In the genomic region with DNA sequence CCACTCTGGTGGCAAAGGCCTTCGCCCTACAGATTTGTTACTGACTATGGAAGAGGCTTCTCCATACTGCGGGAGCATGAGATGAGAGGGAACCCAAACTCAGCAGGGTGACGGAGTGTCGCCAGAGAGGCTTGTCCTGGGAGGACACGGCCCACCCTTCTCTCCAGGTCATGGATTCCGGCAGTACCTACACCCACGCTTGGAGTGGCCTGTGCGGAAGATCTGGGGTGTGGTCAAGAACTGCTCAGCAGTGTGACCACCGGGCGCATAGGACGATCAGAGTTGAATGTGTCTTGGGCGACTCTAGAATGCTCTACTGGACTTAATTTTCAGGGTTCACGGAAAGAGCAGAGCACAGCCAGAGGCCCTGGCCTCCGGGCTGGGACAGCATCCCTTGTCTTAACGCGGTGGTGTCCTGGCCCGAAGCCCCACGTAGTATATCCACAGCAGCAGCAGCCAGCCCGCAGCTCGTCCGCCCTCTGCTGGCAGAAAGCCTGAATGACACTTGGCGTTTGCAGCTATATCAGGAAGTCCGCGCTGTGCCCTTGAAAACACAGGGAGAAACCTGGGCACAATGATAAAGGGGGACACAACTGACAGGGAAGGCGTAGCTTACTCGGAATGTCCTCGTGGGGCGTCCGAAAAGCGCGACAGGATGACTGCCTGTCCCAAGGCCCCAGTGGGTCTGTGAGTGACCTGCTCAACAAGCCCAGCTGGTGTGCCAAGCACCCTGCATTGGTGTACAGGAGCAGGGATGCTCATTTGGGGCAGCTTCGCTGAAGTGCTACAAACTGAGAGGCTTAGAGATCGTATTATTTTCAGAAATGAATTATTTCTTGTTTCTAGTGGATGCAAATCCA, we compare ENCODE assay signal across 8 mouse cellular contexts. TPM values are rescaled to one million over a fixed set of nuclear protein-coding genes. Genes with fewer than 3 reads are reported as not detected.
DNase-seq lines count a peak whose midpoint lies in the region; ATAC-seq lines count a peak whose summit lies in the region.

No protein-coding gene starts in this region.

- H3K27me3 ChIP-seq in forebrain, embryonic 10.5 days (ENCODE audit: poor library complexity, severe bottlenecking) = peaks cover 58% of the 10 kb centered on the region
- H3K27me3 ChIP-seq in heart, embryonic 16.5 days (ENCODE audit: control insufficient read depth, insufficient read depth, low read length) = peaks cover 2% of the 10 kb centered on the region; the same call in 1 of the 2 replicates
- H3K27me3 ChIP-seq in liver, embryonic 13.5 days = peaks cover 3% of the 10 kb centered on the region; the same call in 1 of the 2 replicates
- no peaks in the 10 kb centered on the region for H3K27me3 ChIP-seq in neural tube, embryonic 11.5 days (ENCODE audit: control insufficient read depth, insufficient read depth, low read length)
- H3K27me3 ChIP-seq in stomach, embryonic 16.5 days (ENCODE audit: control insufficient read depth, insufficient read depth, low read length) = no peaks in the 10 kb centered on the region; the same call in 1 of the 2 replicates

- peak; percentile 36 for DNase-seq in c-Kit-negative CD71-positive TER-119-positive erythroid progenitor cells, embryonic 14.5 days (ENCODE audit: low read depth, low spot score)
- peak; percentile 88 for DNase-seq in forebrain, embryonic 10.5 days (ENCODE audit: extremely low spot score, low spot score)
- peak; percentile 84 to 91 for DNase-seq in kidney, postnatal 25 days
- peak; percentile 69 for DNase-seq in liver, embryonic 13.5 days
- peak; percentile 90 for DNase-seq in neural tube, embryonic 11.5 days (ENCODE audit: low spot score)

- peaks cover 5% of the 10 kb centered on the region; the same call in 1 of the 2 replicates for H3K9me3 ChIP-seq in forebrain, embryonic 10.5 days
- H3K9me3 ChIP-seq in heart, embryonic 16.5 days (replicated peaks; ENCODE audit: control insufficient read depth, low read length) = no peaks in the 10 kb centered on the region
- no peaks in the 10 kb centered on the region for H3K9me3 ChIP-seq in liver, embryonic 13.5 days (replicated peaks)
- no peaks in the 10 kb centered on the region for H3K9me3 ChIP-seq in neural tube, embryonic 11.5 days (ENCODE audit: control insufficient read depth, low read length)
- H3K9me3 ChIP-seq in stomach, embryonic 16.5 days (replicated peaks; ENCODE audit: control insufficient read depth, low read length) = no peaks in the 10 kb centered on the region

- no peak overlapping the region for H3K4me3 ChIP-seq in forebrain, embryonic 10.5 days
- 0 out of 2 replicates have a peak overlapping the region, but pooled peaks have one; percentile 7 for H3K4me3 ChIP-seq in heart, embryonic 16.5 days (ENCODE audit: low read length)
- no peak overlapping the region for H3K4me3 ChIP-seq in liver, embryonic 13.5 days (replicated peaks)
- no peak overlapping the region for H3K4me3 ChIP-seq in neural tube, embryonic 11.5 days (ENCODE audit: low read depth, low read length)
- H3K4me3 ChIP-seq in stomach, embryonic 16.5 days (replicated peaks; ENCODE audit: low read length) = no peak overlapping the region

- H3K4me1 ChIP-seq in forebrain, embryonic 10.5 days = peaks cover 14% of the 10 kb centered on the region
- H3K4me1 ChIP-seq in heart, embryonic 16.5 days (ENCODE audit: control insufficient read depth, insufficient read depth, low read length) = peaks cover 5% of the 10 kb centered on the region; the same call in 1 of the 2 replicates
- peaks cover 16% of the 10 kb centered on the region for H3K4me1 ChIP-seq in liver, embryonic 13.5 days (replicated peaks)
- H3K4me1 ChIP-seq in neural tube, embryonic 11.5 days (ENCODE audit: control insufficient read depth, insufficient read depth, low read length) = no peaks in the 10 kb centered on the region
- H3K4me1 ChIP-seq in stomach, embryonic 16.5 days (ENCODE audit: control insufficient read depth, insufficient read depth, low read length) = peaks cover 2% of the 10 kb centered on the region; the same call in 1 of the 2 replicates

- ATAC-seq in CD4-positive, CD25-positive, alpha-beta regulatory T cell, adult 4 months = peak; percentile 79
- peak; percentile 77 for ATAC-seq in heart, embryonic 16.5 days (replicated peaks; ENCODE audit: extremely low read depth, insufficient read depth, low FRiP score)
- peak; percentile 59 for ATAC-seq in liver, embryonic 13.5 days (ENCODE audit: low read depth)
- ATAC-seq in neural tube, embryonic 11.5 days (ENCODE audit: insufficient read depth, low FRiP score, low TSS enrichment) = peak; percentile 79
- peak; percentile 76; the same call in 1 of the 2 replicates for ATAC-seq in stomach, embryonic 16.5 days (ENCODE audit: insufficient read depth, low FRiP score)

- no peak overlapping the region for H3K27ac ChIP-seq in forebrain, embryonic 10.5 days
- no peak overlapping the region for H3K27ac ChIP-seq in heart, embryonic 16.5 days (ENCODE audit: low read length)
- no peak overlapping the region for H3K27ac ChIP-seq in liver, embryonic 13.5 days
- no peak overlapping the region for H3K27ac ChIP-seq in neural tube, embryonic 11.5 days (ENCODE audit: low read depth, low read length)
- no peak overlapping the region for H3K27ac ChIP-seq in stomach, embryonic 16.5 days (ENCODE audit: low read length)

- peak overlapping the region; percentile 52 for H3K4me2 ChIP-seq in heart, embryonic 16.5 days (ENCODE audit: low read depth, low read length)
- H3K4me2 ChIP-seq in liver, embryonic 13.5 days = no peak overlapping the region
- no peak overlapping the region for H3K4me2 ChIP-seq in neural tube, embryonic 11.5 days (ENCODE audit: low read depth)
- peak overlapping the region; percentile 37 for H3K4me2 ChIP-seq in stomach, embryonic 16.5 days (ENCODE audit: low read depth, low read length)

- peak overlapping the region; percentile 60 for H3K9ac ChIP-seq in heart, embryonic 16.5 days (ENCODE audit: low read length)
- no peak overlapping the region for H3K9ac ChIP-seq in liver, embryonic 13.5 days
- no peak overlapping the region for H3K9ac ChIP-seq in neural tube, embryonic 11.5 days (ENCODE audit: low read length)
- peak overlapping the region; percentile 57; the same call in 1 of the 2 replicates for H3K9ac ChIP-seq in stomach, embryonic 16.5 days (ENCODE audit: low read length)

- H3K36me3 ChIP-seq in forebrain, embryonic 10.5 days (replicated peaks) = no peaks in the 10 kb centered on the region
- no peaks in the 10 kb centered on the region for H3K36me3 ChIP-seq in heart, embryonic 16.5 days (ENCODE audit: control insufficient read depth, insufficient read depth)
- H3K36me3 ChIP-seq in liver, embryonic 13.5 days = no peaks in the 10 kb centered on the region
- H3K36me3 ChIP-seq in neural tube, embryonic 11.5 days (ENCODE audit: control insufficient read depth, insufficient read depth, low read length) = no peaks in the 10 kb centered on the region
- H3K36me3 ChIP-seq in stomach, embryonic 16.5 days (ENCODE audit: control insufficient read depth, insufficient read depth, low read length) = no peaks in the 10 kb centered on the region

- 33% methylated on average over 33 of the region's 33 CpGs for WGBS in forebrain, embryonic 10.5 days
- WGBS in heart, embryonic 16.5 days = 29% methylated on average over 33 of the region's 33 CpGs
- 28% methylated on average over 33 of the region's 33 CpGs for WGBS in liver, embryonic 13.5 days (ENCODE audit: insufficient replicate concordance)
- 32% methylated on average over 33 of the region's 33 CpGs for WGBS in neural tube, embryonic 11.5 days
- 28% methylated on average over 33 of the region's 33 CpGs for WGBS in stomach, embryonic 16.5 days

RNA-seq across cellular contexts. Expression of gene Ldhal6b, which starts 21.2 kb away (rescaled TPM):
- polyA plus RNA-seq in CD4-positive, CD25-positive, alpha-beta regulatory T cell, adult 4 months (2017; shearing (Covaris generic)) = not detected
- polyA plus RNA-seq in forebrain, embryonic 10.5 days (2016; fragmentation: Nextera tagmentation; extraction: Ambion mirVana) = not detected in 2 replicates
- polyA plus RNA-seq in heart, embryonic 16.5 days (2015; fragmentation: Nextera tagmentation; extraction: Ambion mirVana) = not detected in 2 replicates
- polyA plus RNA-seq in liver, embryonic 13.5 days (2015; fragmentation: Nextera tagmentation; extraction: Ambion mirVana) = not detected in 2 replicates
- polyA plus RNA-seq in neural tube, embryonic 11.5 days (2014; fragmentation: Nextera tagmentation; extraction: Ambion mirVana) = 0.16 TPM in 1 of 2 replicates, not detected in the other
- not detected in 2 replicates for polyA plus RNA-seq in stomach, embryonic 16.5 days (2015; fragmentation: Nextera tagmentation; extraction: Ambion mirVana)

RNA-seq across cellular contexts. Expression of gene Tmem242, which starts 42.7 kb away (rescaled TPM):
- polyA plus RNA-seq in CD4-positive, CD25-positive, alpha-beta regulatory T cell, adult 4 months (2017; shearing (Covaris generic)) = 10 to 100 TPM; 44.8 to 56.7 TPM
- 125 and 129 TPM in 2 replicates for polyA plus RNA-seq in forebrain, embryonic 10.5 days (2016; fragmentation: Nextera tagmentation; extraction: Ambion mirVana)
- polyA plus RNA-seq in heart, embryonic 16.5 days (2015; fragmentation: Nextera tagmentation; extraction: Ambion mirVana) = 123 and 126 TPM in 2 replicates
- 54.1 and 55.9 TPM in 2 replicates for polyA plus RNA-seq in liver, embryonic 13.5 days (2015; fragmentation: Nextera tagmentation; extraction: Ambion mirVana)
- polyA plus RNA-seq in neural tube, embryonic 11.5 days (2014; fragmentation: Nextera tagmentation; extraction: Ambion mirVana) = 118 and 139 TPM in 2 replicates
- polyA plus RNA-seq in stomach, embryonic 16.5 days (2015; fragmentation: Nextera tagmentation; extraction: Ambion mirVana) = 111 and 130 TPM in 2 replicates

Comparison
In these comparisons a context has a peak if more than half of its experiments do, and no peak if none do; other contexts are left out.
1. DNase-seq: peak in every context shown above with its lines; median percentile 90 in neural tube, embryonic 11.5 days; 88 in forebrain, embryonic 10.5 days; 88 in kidney, postnatal 25 days; 69 in liver, embryonic 13.5 days; 36 in c-Kit-negative CD71-positive TER-119-positive erythroid progenitor cells, embryonic 14.5 days.
2. H3K4me2 ChIP-seq: peak in heart, embryonic 16.5 days (single experiment) and stomach, embryonic 16.5 days (single experiment); none in liver, embryonic 13.5 days (single experiment) and neural tube, embryonic 11.5 days (single experiment).
3. H3K9ac ChIP-seq: peak in heart, embryonic 16.5 days (single experiment) and stomach, embryonic 16.5 days (single experiment); none in liver, embryonic 13.5 days (single experiment) and neural tube, embryonic 11.5 days (single experiment).
4. Peak in every context shown above with its lines, with median percentiles within 50 percentile points of each other: ATAC-seq.